Mouse (Mus musculus): ENCODE results near the gene Car9. TPM values are rescaled to one million over a fixed set of nuclear protein-coding genes. Genes with fewer than 3 reads are reported as not detected.

Gene Car9
- polyA plus RNA-seq, 1 experiment from 2014 or later = 4.5 TPM

GRCm38 (mm10) chr4:43558028-43558630 is 51.4 kb downstream of the Car9 start:
- TF ChIP-seq CTCF (IDR thresholded peaks at IDR 0.05; ENCODE audit: low read depth) = no peak
- ATAC-seq (ENCODE audit: insufficient read depth) (peak; percentile 45), DNase-seq (peak; percentile 84)
- Histone ChIP-seq H3K4me3 (ENCODE audit: low read depth, low read length) (peak overlapping the region; percentile 85), H3K9ac (peak overlapping the region; percentile 60), H3K36me3 (ENCODE audit: insufficient read depth) (peaks cover 37% of the 10 kb centered on the region), H3K4me1 (ENCODE audit: insufficient read depth) (peaks cover 35% of the 10 kb centered on the region), H3K27me3 (ENCODE audit: insufficient read depth, low read length) (no peaks in the 10 kb centered on the region), H3K9me3 (ENCODE audit: low read depth, low read length) (no peaks in the 10 kb centered on the region), H3K4me2 (peak overlapping the region; percentile 92), H3K27ac (ENCODE audit: low read depth) (peak overlapping the region; percentile 99)
- WGBS = 2% methylated on average over 5 of the region's 5 CpGs

GRCm38 (mm10) chr4:43558631-43559356 is 52.0 kb downstream of the Car9 start:
- Histone ChIP-seq H3K27ac (ENCODE audit: low read depth) (peak overlapping the region; percentile 99), H3K4me3 (ENCODE audit: low read depth, low read length) (peak overlapping the region; percentile 85), H3K4me2 (peak overlapping the region; percentile 92), H3K9ac (peak overlapping the region; percentile 60), H3K36me3 (ENCODE audit: insufficient read depth) (peaks cover 31% of the 10 kb centered on the region), H3K9me3 (ENCODE audit: low read depth, low read length) (no peaks in the 10 kb centered on the region), H3K27me3 (ENCODE audit: insufficient read depth, low read length) (no peaks in the 10 kb centered on the region), H3K4me1 (ENCODE audit: insufficient read depth) (peaks cover 35% of the 10 kb centered on the region)
- no peak for TF ChIP-seq CTCF (IDR thresholded peaks at IDR 0.05; ENCODE audit: low read depth)
- WGBS = 10% methylated on average over 13 of the region's 13 CpGs
- ATAC-seq (ENCODE audit: insufficient read depth) (peak; percentile 69), DNase-seq (peak; percentile 91)

GRCm38 (mm10) chr4:43559519-43560242 is 52.9 kb downstream of the Car9 start:
- H3K9me3 ChIP-seq (ENCODE audit: low read depth, low read length) = no peaks in the 10 kb centered on the region
- no peak for TF ChIP-seq CTCF (IDR thresholded peaks at IDR 0.05; ENCODE audit: low read depth)
- 51% methylated on average over 13 of the region's 13 CpGs for WGBS
- peak overlapping the region; percentile 92 for H3K4me2 ChIP-seq
- H3K4me3 ChIP-seq (ENCODE audit: low read depth, low read length) = peak overlapping the region; percentile 85
- H3K36me3 ChIP-seq (ENCODE audit: insufficient read depth) = peaks cover 23% of the 10 kb centered on the region
- peak overlapping the region; percentile 99 for H3K27ac ChIP-seq (ENCODE audit: low read depth)
- H3K4me1 ChIP-seq (ENCODE audit: insufficient read depth) = peaks cover 35% of the 10 kb centered on the region
- peak overlapping the region; percentile 96 for H3K9ac ChIP-seq
- DNase-seq (no peak), ATAC-seq (ENCODE audit: insufficient read depth) (no peak)
- H3K27me3 ChIP-seq (ENCODE audit: insufficient read depth, low read length) = no peaks in the 10 kb centered on the region

- peaks cover 23% of the 10 kb centered on the region for H3K36me3 ChIP-seq (ENCODE audit: insufficient read depth)
- peak overlapping the region; percentile 99 for H3K27ac ChIP-seq (ENCODE audit: low read depth)
- WGBS = 20% methylated on average over 6 of the region's 6 CpGs
- peak overlapping the region; percentile 85 for H3K4me3 ChIP-seq (ENCODE audit: low read depth, low read length)
- DNase-seq = peak; percentile 40
- H3K27me3 ChIP-seq (ENCODE audit: insufficient read depth, low read length) = no peaks in the 10 kb centered on the region
- H3K4me1 ChIP-seq (ENCODE audit: insufficient read depth) = peaks cover 35% of the 10 kb centered on the region
- H3K4me2 ChIP-seq = peak overlapping the region; percentile 92
- TF ChIP-seq CTCF (IDR thresholded peaks at IDR 0.05; ENCODE audit: low read depth) = no peak
- no peak for ATAC-seq (ENCODE audit: insufficient read depth)
- peak overlapping the region; percentile 96 for H3K9ac ChIP-seq
- H3K9me3 ChIP-seq (ENCODE audit: low read depth, low read length) = no peaks in the 10 kb centered on the region
Observed at GRCm38 (mm10) chr4:43560243-43560611, 53.5 kb downstream of the Car9 start.

GRCm38 (mm10) chr4:43560976-43561375 is 54.2 kb downstream of the Car9 start:
- peak overlapping the region; percentile 96 for H3K9ac ChIP-seq
- H3K27me3 ChIP-seq (ENCODE audit: insufficient read depth, low read length) = no peaks in the 10 kb centered on the region
- peak overlapping the region; percentile 85 for H3K4me3 ChIP-seq (ENCODE audit: low read depth, low read length)
- peaks cover 35% of the 10 kb centered on the region for H3K4me1 ChIP-seq (ENCODE audit: insufficient read depth)
- H3K27ac ChIP-seq (ENCODE audit: low read depth) = peak overlapping the region; percentile 100
- H3K36me3 ChIP-seq (ENCODE audit: insufficient read depth) = peaks cover 23% of the 10 kb centered on the region
- 17% methylated on average over 2 of the region's 2 CpGs for WGBS
- no peaks in the 10 kb centered on the region for H3K9me3 ChIP-seq (ENCODE audit: low read depth, low read length)
- H3K4me2 ChIP-seq = peak overlapping the region; percentile 92
- no peak for DNase-seq
- ATAC-seq (ENCODE audit: insufficient read depth) = no peak
- TF ChIP-seq CTCF (IDR thresholded peaks at IDR 0.05; ENCODE audit: low read depth) = no peak

- Histone ChIP-seq H3K4me3 (ENCODE audit: low read depth, low read length) (peak overlapping the region; percentile 85), H3K27ac (ENCODE audit: low read depth) (peak overlapping the region; percentile 100), H3K27me3 (ENCODE audit: insufficient read depth, low read length) (no peaks in the 10 kb centered on the region), H3K9me3 (ENCODE audit: low read depth, low read length) (no peaks in the 10 kb centered on the region), H3K4me1 (ENCODE audit: insufficient read depth) (peaks cover 35% of the 10 kb centered on the region), H3K4me2 (peak overlapping the region; percentile 92), H3K36me3 (ENCODE audit: insufficient read depth) (peaks cover 23% of the 10 kb centered on the region), H3K9ac (peak overlapping the region; percentile 96)
- DNase-seq (no peak), ATAC-seq (ENCODE audit: insufficient read depth) (no peak)
- 1% methylated on average over 16 of the region's 16 CpGs for WGBS
- no peak for TF ChIP-seq CTCF (IDR thresholded peaks at IDR 0.05; ENCODE audit: low read depth)
Observed at GRCm38 (mm10) chr4:43561436-43561996, 54.8 kb downstream of the Car9 start.
